Mouse (Mus musculus): ENCODE results near the gene Ankrd65.

DNA sequence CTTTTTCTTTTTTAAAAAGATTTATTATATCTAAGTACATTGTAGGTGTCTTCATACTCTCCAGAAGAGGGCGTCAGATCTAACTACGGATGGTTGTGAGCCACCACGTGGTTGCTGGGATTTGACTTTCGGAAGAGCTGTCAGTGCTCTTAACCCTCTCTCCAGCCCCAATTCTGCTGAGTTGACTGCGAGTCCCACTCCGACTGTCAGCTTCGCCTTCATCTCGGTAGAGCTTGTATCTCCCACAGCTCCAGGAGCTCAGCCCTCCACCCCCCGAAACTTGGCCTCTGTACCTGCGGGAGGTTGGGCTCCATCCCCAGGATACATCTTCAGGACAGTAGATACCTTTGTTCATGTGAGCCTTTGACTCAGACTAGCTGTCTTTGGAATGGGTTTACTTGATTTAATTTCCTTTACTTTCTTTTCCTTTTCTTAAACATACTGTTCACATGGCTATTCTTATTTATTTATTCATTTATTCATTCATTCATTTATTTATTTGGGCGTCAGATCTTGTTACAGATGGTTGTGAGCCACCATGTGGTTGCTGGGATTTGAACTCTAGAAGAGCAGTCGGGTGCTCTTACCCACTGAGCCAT, 12.6 kb downstream of the Ankrd65 start, which contains the start of gene Mrpl20:
- TF ChIP-seq CTCF (IDR thresholded peaks at IDR 0.05; ENCODE audit: low read depth, low read length) (no peak), POLR2A (IDR thresholded peaks at IDR 0.05; ENCODE audit: borderline replicate concordance, low read depth, low read length) (no peak)

Measured in bone marrow macrophage, adult 2 months (primary cell).